Mouse (Mus musculus) forebrain, embryonic 15.5 days (tissue): ENCODE results near the gene Hmcn2. TPM values are rescaled to one million over a fixed set of nuclear protein-coding genes. Genes with fewer than 3 reads are reported as not detected.

ENCODE experiments used
- ATAC-seq: fragments of 200-750 bp; cut with Nextera tagmentation; replicated peaks from 2 replicates; pipeline ENCODE4 v1.8.0; 2017; ENCODE audit warnings: mild to moderate bottlenecking, moderate TSS enrichment, moderate library complexity
- H3K27ac ChIP-seq: fragments of 300-500 bp; sonication (generic); replicated peaks from 2 replicates; pipeline ENCODE4 v1.5.1; 2015; ENCODE audit warnings: mild to moderate bottlenecking, inconsistent platforms
- H3K27me3 ChIP-seq: fragments of 300-500 bp; sonication (generic); 2 replicates; pipeline ENCODE4 v1.6.1; 2015; ENCODE audit warnings: inconsistent platforms
- H3K36me3 ChIP-seq: fragments of 300-500 bp; sonication (generic); 2 replicates; pipeline ENCODE4 v1.6.1; 2015; ENCODE audit warnings: mild to moderate bottlenecking, inconsistent platforms
- H3K4me1 ChIP-seq: fragments of 300-500 bp; sonication (generic); 2 replicates; pipeline ENCODE4 v1.6.1; 2015; ENCODE audit warnings: inconsistent platforms
- H3K4me2 ChIP-seq: fragments of 300-500 bp; sonication (generic); replicated peaks from 2 replicates; pipeline ENCODE4 v1.6.1; 2015; ENCODE audit warnings: mild to moderate bottlenecking, inconsistent platforms
- H3K4me3 ChIP-seq: fragments of 300-500 bp; sonication (generic); 2 replicates; pipeline ENCODE4 v1.5.1; 2015; ENCODE audit warnings: mild to moderate bottlenecking, inconsistent platforms
- H3K9ac ChIP-seq: fragments of 300-500 bp; sonication (generic); replicated peaks from 2 replicates; pipeline ENCODE4 v1.6.1; 2015; ENCODE audit warnings: mild to moderate bottlenecking, inconsistent platforms
- H3K9me3 ChIP-seq: fragments of 300-500 bp; sonication (generic); 2 replicates; pipeline ENCODE4 v1.6.1; 2016; ENCODE audit warnings: inconsistent platforms
- WGBS: fragments of 180-500 bp; shearing (Covaris S2); methylation state at CpG from one replicate; pipeline ENCODE4 v1.1.7; 2015; ENCODE audit warnings: mixed read lengths; 5-methylcytosine and 5-hydroxymethylcytosine counted together
- polyA plus RNA-seq: library from polyadenylated mRNA; unstranded; fragments of >200 nt; fragmentation: Nextera tagmentation; extraction: Ambion mirVana; gene quantifications from 2 replicates; pipeline ENCODE4 v1.2.1, GENCODE M21; 2015

Gene Hmcn2
- polyA plus RNA-seq, 1 experiment from 2014 or later: 0.19 TPM

- H3K4me1 ChIP-seq: peaks cover 7% of the 10 kb centered on the region
- no peaks in the 10 kb centered on the region for H3K27me3 ChIP-seq
- no peak overlapping the region for H3K4me2 ChIP-seq
- no peak for ATAC-seq
- WGBS: 91% methylated on average over 5 of the region's 5 CpGs
- no peak overlapping the region for H3K27ac ChIP-seq
- H3K36me3 ChIP-seq: peaks cover 70% of the 10 kb centered on the region
- H3K4me3 ChIP-seq: no peak overlapping the region
- no peak overlapping the region for H3K9ac ChIP-seq
- no peaks in the 10 kb centered on the region for H3K9me3 ChIP-seq
Measured at GRCm38 (mm10) chr2:31284531-31284930, 29.7 kb upstream of the Hmcn2 start.

GRCm38 (mm10) chr2:31291421-31291820 lies 22.8 kb upstream of the Hmcn2 start:
- no peak overlapping the region for H3K27ac ChIP-seq
- WGBS: 8% methylated on average over 6 of the region's 6 CpGs

GRCm38 (mm10) chr2:31294985-31295384 lies 19.2 kb upstream of the Hmcn2 start:
- no peak overlapping the region for H3K4me2 ChIP-seq
- no peak overlapping the region for H3K27ac ChIP-seq

More at GRCm38 (mm10) chr2:31291421-31291820, 22.8 kb upstream of the Hmcn2 start:
- Histone ChIP-seq H3K4me3 (no peak overlapping the region), H3K4me2 (no peak overlapping the region), H3K9me3 (no peaks in the 10 kb centered on the region), H3K36me3 (peaks cover 41% of the 10 kb centered on the region), H3K9ac (no peak overlapping the region), H3K27me3 (no peaks in the 10 kb centered on the region), H3K4me1 (no peaks in the 10 kb centered on the region)
- ATAC-seq: no peak

GRCm38 (mm10) chr2:31296395-31296794 lies 17.8 kb upstream of the Hmcn2 start:
- Histone ChIP-seq H3K36me3 (peaks cover 6% of the 10 kb centered on the region), H3K4me3 (no peak overlapping the region), H3K4me2 (no peak overlapping the region), H3K9ac (no peak overlapping the region), H3K27ac (no peak overlapping the region), H3K27me3 (no peaks in the 10 kb centered on the region), H3K9me3 (no peaks in the 10 kb centered on the region), H3K4me1 (peaks cover 6% of the 10 kb centered on the region)
- ATAC-seq: no peak
- WGBS: 78% methylated on average over 6 of the region's 6 CpGs

More at GRCm38 (mm10) chr2:31294985-31295384, 19.2 kb upstream of the Hmcn2 start:
- Histone ChIP-seq H3K36me3 (peaks cover 11% of the 10 kb centered on the region), H3K9me3 (no peaks in the 10 kb centered on the region), H3K27me3 (no peaks in the 10 kb centered on the region), H3K4me1 (peaks cover 6% of the 10 kb centered on the region), H3K4me3 (no peak overlapping the region), H3K9ac (no peak overlapping the region)
- WGBS: 0% methylated on average over 4 of the region's 4 CpGs
- ATAC-seq: no peak

- 2% methylated on average over 17 of the region's 17 CpGs for WGBS
- Histone ChIP-seq H3K27ac (no peak overlapping the region), H3K27me3 (no peaks in the 10 kb centered on the region), H3K9me3 (no peaks in the 10 kb centered on the region), H3K4me1 (peaks cover 6% of the 10 kb centered on the region), H3K36me3 (no peaks in the 10 kb centered on the region), H3K4me2 (peak overlapping the region; percentile 57), H3K4me3 (peak overlapping the region; percentile 47), H3K9ac (peak overlapping the region; percentile 47)
- ATAC-seq: peak; percentile 90
Measured at GRCm38 (mm10) chr2:31297602-31298268, 16.5 kb upstream of the Hmcn2 start.

GRCm38 (mm10) chr2:31298814-31299213 lies 15.4 kb upstream of the Hmcn2 start:
- Histone ChIP-seq H3K9ac (no peak overlapping the region), H3K27me3 (no peaks in the 10 kb centered on the region), H3K36me3 (no peaks in the 10 kb centered on the region), H3K4me1 (peaks cover 6% of the 10 kb centered on the region), H3K27ac (no peak overlapping the region), H3K9me3 (no peaks in the 10 kb centered on the region), H3K4me2 (peak overlapping the region; percentile 57), H3K4me3 (no peak overlapping the region)
- WGBS: 47% methylated on average over 4 of the region's 4 CpGs
- ATAC-seq: no peak

- H3K27me3 ChIP-seq: no peaks in the 10 kb centered on the region
- WGBS: 26% methylated on average over 4 of the region's 4 CpGs
- H3K4me1 ChIP-seq: peaks cover 6% of the 10 kb centered on the region
- no peak for ATAC-seq
- no peaks in the 10 kb centered on the region for H3K9me3 ChIP-seq
- no peak overlapping the region for H3K9ac ChIP-seq
- H3K4me2 ChIP-seq: peak overlapping the region; percentile 57
- H3K36me3 ChIP-seq: no peaks in the 10 kb centered on the region
- no peak overlapping the region for H3K27ac ChIP-seq
- H3K4me3 ChIP-seq: no peak overlapping the region
Measured at GRCm38 (mm10) chr2:31299266-31299665, 14.9 kb upstream of the Hmcn2 start.

GRCm38 (mm10) chr2:31299996-31300395 lies 14.2 kb upstream of the Hmcn2 start:
- Histone ChIP-seq H3K4me1 (peaks cover 6% of the 10 kb centered on the region), H3K4me3 (no peak overlapping the region), H3K36me3 (no peaks in the 10 kb centered on the region), H3K27me3 (no peaks in the 10 kb centered on the region), H3K27ac (no peak overlapping the region), H3K9me3 (no peaks in the 10 kb centered on the region), H3K4me2 (no peak overlapping the region), H3K9ac (no peak overlapping the region)
- WGBS: 85% methylated on average over 10 of the region's 10 CpGs
- no peak for ATAC-seq

GRCm38 (mm10) chr2:31303177-31303576 lies 11.0 kb upstream of the Hmcn2 start:
- 89% methylated on average over 9 of the region's 9 CpGs for WGBS
- H3K4me2 ChIP-seq: no peak overlapping the region
- no peak overlapping the region for H3K27ac ChIP-seq
- H3K27me3 ChIP-seq: no peaks in the 10 kb centered on the region
- no peak overlapping the region for H3K9ac ChIP-seq
- H3K36me3 ChIP-seq: no peaks in the 10 kb centered on the region
- peaks cover 4% of the 10 kb centered on the region for H3K4me1 ChIP-seq
- H3K4me3 ChIP-seq: no peak overlapping the region
- no peaks in the 10 kb centered on the region for H3K9me3 ChIP-seq
- ATAC-seq: no peak

GRCm38 (mm10) chr2:31304191-31304590 lies 10.0 kb upstream of the Hmcn2 start:
- H3K36me3 ChIP-seq: no peaks in the 10 kb centered on the region
- H3K4me1 ChIP-seq: no peaks in the 10 kb centered on the region
- H3K4me2 ChIP-seq: no peak overlapping the region
- no peak overlapping the region for H3K4me3 ChIP-seq
- ATAC-seq: no peak
- no peak overlapping the region for H3K9ac ChIP-seq
- no peaks in the 10 kb centered on the region for H3K27me3 ChIP-seq
- 82% methylated on average over 9 of the region's 9 CpGs for WGBS
- no peaks in the 10 kb centered on the region for H3K9me3 ChIP-seq
- H3K27ac ChIP-seq: no peak overlapping the region

- no peak overlapping the region for H3K9ac ChIP-seq
- ATAC-seq: no peak
- H3K36me3 ChIP-seq: no peaks in the 10 kb centered on the region
- H3K4me1 ChIP-seq: no peaks in the 10 kb centered on the region
- H3K4me3 ChIP-seq: no peak overlapping the region
- no peak overlapping the region for H3K27ac ChIP-seq
- H3K27me3 ChIP-seq: no peaks in the 10 kb centered on the region
- H3K9me3 ChIP-seq: no peaks in the 10 kb centered on the region
- 80% methylated on average over 22 of the region's 22 CpGs for WGBS
- no peak overlapping the region for H3K4me2 ChIP-seq
Measured at GRCm38 (mm10) chr2:31304801-31305665, 9.2 kb upstream of the Hmcn2 start.

GRCm38 (mm10) chr2:31305684-31306083 lies 8.5 kb upstream of the Hmcn2 start:
- H3K4me1 ChIP-seq: no peaks in the 10 kb centered on the region
- WGBS: 39% methylated on average over 4 of the region's 4 CpGs

More at GRCm38 (mm10) chr2:31305684-31306083, 8.5 kb upstream of the Hmcn2 start:
- H3K4me2 ChIP-seq: no peak overlapping the region
- no peaks in the 10 kb centered on the region for H3K36me3 ChIP-seq
- H3K4me3 ChIP-seq: no peak overlapping the region
- H3K9me3 ChIP-seq: no peaks in the 10 kb centered on the region
- H3K27me3 ChIP-seq: no peaks in the 10 kb centered on the region
- ATAC-seq: no peak
- H3K9ac ChIP-seq: no peak overlapping the region
- no peak overlapping the region for H3K27ac ChIP-seq
